Mouse (Mus musculus) liver, embryonic 11.5 days (tissue): ENCODE data around the gene Hoxd9. TPM values are rescaled to one million over a fixed set of nuclear protein-coding genes. Genes with fewer than 3 reads are reported as not detected.

Source experiments
- ATAC-seq: fragments of 200-750 bp; cut with Nextera tagmentation; replicated peaks from 2 replicates; pipeline ENCODE4 v1.8.0; 2017; ENCODE audit warnings: moderate number of reproducible peaks, mild to moderate bottlenecking, moderate TSS enrichment, moderate library complexity; ENCODE audit not compliant: low FRiP score
- DNase-seq: peaks from one replicate; pipeline ENCODE4 v3.0.0-alpha.2; 2017; ENCODE audit warnings: low spot score
- H3K27ac ChIP-seq: fragments of 300-500 bp; sonication (generic); 2 replicates; pipeline ENCODE4 v1.5.1; 2014; ENCODE audit warnings: mild to moderate bottlenecking, low read depth, low read length, control low read depth
- H3K27me3 ChIP-seq: fragments of 300-500 bp; sonication (generic); replicated peaks from 2 replicates; pipeline ENCODE4 v1.6.1; 2014; ENCODE audit warnings: low read length, mixed read lengths; ENCODE audit not compliant: control insufficient read depth, insufficient read depth
- H3K36me3 ChIP-seq: fragments of 300-500 bp; sonication (generic); 2 replicates; pipeline ENCODE4 v1.6.1; 2014; ENCODE audit warnings: mild to moderate bottlenecking, low read length, moderate library complexity, mixed read lengths; ENCODE audit not compliant: control insufficient read depth, insufficient read depth
- H3K4me1 ChIP-seq: fragments of 300-500 bp; sonication (generic); replicated peaks from 2 replicates; pipeline ENCODE4 v1.6.1; 2014; ENCODE audit warnings: low read length, mixed read lengths; ENCODE audit not compliant: control insufficient read depth, insufficient read depth
- H3K4me2 ChIP-seq: fragments of 300-500 bp; sonication (generic); 2 replicates; pipeline ENCODE4 v1.6.1; 2014; ENCODE audit warnings: mild to moderate bottlenecking, control low read depth, moderate library complexity
- H3K4me3 ChIP-seq: fragments of 300-500 bp; sonication (generic); 2 replicates; pipeline ENCODE4 v1.5.1; 2014; ENCODE audit warnings: low read depth, low read length, control low read depth
- H3K9ac ChIP-seq: fragments of 300-500 bp; sonication (generic); 2 replicates; pipeline ENCODE4 v1.6.1; 2014; ENCODE audit warnings: low read depth, low read length, control low read depth
- H3K9me3 ChIP-seq: fragments of 300-500 bp; sonication (generic); 2 replicates; pipeline ENCODE4 v1.6.1; 2016; ENCODE audit warnings: low read length, inconsistent platforms, mixed read lengths; ENCODE audit not compliant: control insufficient read depth
- WGBS: fragments of 180-500 bp; shearing (Covaris S2); extraction: QIAGEN DNeasy Blood & Tissue Kit; methylation state at CpG from one replicate; pipeline ENCODE4 v1.1.7; 2014; 5-methylcytosine and 5-hydroxymethylcytosine counted together
- polyA plus RNA-seq: library from polyadenylated mRNA; unstranded; fragments of >200 nt; fragmentation: Nextera tagmentation; extraction: Ambion mirVana; gene quantifications from 2 replicates; pipeline ENCODE4 v1.2.1, GENCODE M21; 2014

The Hoxd9 gene
- polyA plus RNA-seq, result 0.10 and 0.22 TPM in 2 replicates

GRCm38 (mm10) chr2:74697567-74698121 is at the start of gene Hoxd9:
TSS of gene Hoxd9 (plus strand) at chr2:74697727.
- Histone ChIP-seq H3K4me3 (peak within 1 kb of the TSS; percentile 36), H3K27me3 (peaks cover 99% of the 10 kb centered on the region), H3K9ac (no peak within 1 kb of the TSS), H3K4me1 (no peaks in the 10 kb centered on the region), H3K4me2 (peak within 1 kb of the TSS; percentile 50), H3K36me3 (no peaks in the 10 kb centered on the region), H3K9me3 (no peaks in the 10 kb centered on the region), H3K27ac (no peak within 1 kb of the TSS)
- DNase-seq, result peak; percentile 62
- WGBS, result under 1% methylated on average over 43 of the region's 43 CpGs
- ATAC-seq, result no peak

- DNase-seq (no peak), ATAC-seq (no peak)
Measured at GRCm38 (mm10) chr2:74652996-74653340, 44.6 kb upstream of the Hoxd9 start.

GRCm38 (mm10) chr2:74653781-74654535 is 43.6 kb upstream of the Hoxd9 start:
- H3K36me3 ChIP-seq, result no peaks in the 10 kb centered on the region
- 14% methylated on average over 17 of the region's 17 CpGs for WGBS
- no peak overlapping the region for H3K4me3 ChIP-seq
- H3K4me2 ChIP-seq, result no peak overlapping the region
- DNase-seq (no peak), ATAC-seq (no peak)
- H3K4me1 ChIP-seq, result peaks cover 6% of the 10 kb centered on the region; the same call in 1 of the 2 replicates
- no peak overlapping the region for H3K9ac ChIP-seq
- peaks cover 91% of the 10 kb centered on the region for H3K27me3 ChIP-seq
- no peaks in the 10 kb centered on the region for H3K9me3 ChIP-seq
- no peak overlapping the region for H3K27ac ChIP-seq

More at GRCm38 (mm10) chr2:74652996-74653340, 44.6 kb upstream of the Hoxd9 start:
- no peaks in the 10 kb centered on the region for H3K9me3 ChIP-seq
- H3K4me1 ChIP-seq, result peaks cover 6% of the 10 kb centered on the region; the same call in 1 of the 2 replicates
- no peak overlapping the region for H3K4me2 ChIP-seq
- H3K27me3 ChIP-seq, result peaks cover 91% of the 10 kb centered on the region
- H3K9ac ChIP-seq, result no peak overlapping the region
- H3K4me3 ChIP-seq, result no peak overlapping the region
- no peak overlapping the region for H3K27ac ChIP-seq
- WGBS, result 40% methylated on average over 2 of the region's 2 CpGs
- no peaks in the 10 kb centered on the region for H3K36me3 ChIP-seq

GRCm38 (mm10) chr2:74654743-74655419 is 42.6 kb upstream of the Hoxd9 start:
- Histone ChIP-seq H3K9ac (no peak overlapping the region), H3K27me3 (peaks cover 91% of the 10 kb centered on the region), H3K4me1 (peaks cover 6% of the 10 kb centered on the region; the same call in 1 of the 2 replicates), H3K4me2 (no peak overlapping the region), H3K36me3 (no peaks in the 10 kb centered on the region), H3K27ac (no peak overlapping the region), H3K9me3 (no peaks in the 10 kb centered on the region), H3K4me3 (no peak overlapping the region)
- ATAC-seq, result no peak
- DNase-seq, result no peak
- 12% methylated on average over 19 of the region's 20 CpGs for WGBS

GRCm38 (mm10) chr2:74655420-74655781 is 42.1 kb upstream of the Hoxd9 start:
- peak overlapping the region; percentile 63 for H3K4me2 ChIP-seq
- ATAC-seq (no peak), DNase-seq (no peak)
- no peaks in the 10 kb centered on the region for H3K9me3 ChIP-seq
- no peak overlapping the region for H3K9ac ChIP-seq
- H3K4me3 ChIP-seq, result peak overlapping the region; percentile 46
- no peak overlapping the region for H3K27ac ChIP-seq
- H3K27me3 ChIP-seq, result peaks cover 91% of the 10 kb centered on the region
- H3K4me1 ChIP-seq, result peaks cover 6% of the 10 kb centered on the region; the same call in 1 of the 2 replicates
- no peaks in the 10 kb centered on the region for H3K36me3 ChIP-seq
- 3% methylated on average over 40 of the region's 47 CpGs for WGBS

- peaks cover 6% of the 10 kb centered on the region; the same call in 1 of the 2 replicates for H3K4me1 ChIP-seq
- peak; percentile 48 for DNase-seq
- no peak overlapping the region for H3K27ac ChIP-seq
- ATAC-seq, result no peak
- H3K4me3 ChIP-seq, result peak overlapping the region; percentile 46
- H3K4me2 ChIP-seq, result peak overlapping the region; percentile 63
- WGBS, result 1% methylated on average over 68 of the region's 69 CpGs
- no peaks in the 10 kb centered on the region for H3K9me3 ChIP-seq
- no peaks in the 10 kb centered on the region for H3K36me3 ChIP-seq
- no peak overlapping the region for H3K9ac ChIP-seq
- peaks cover 91% of the 10 kb centered on the region for H3K27me3 ChIP-seq
Measured at GRCm38 (mm10) chr2:74655821-74656631, 41.5 kb upstream of the Hoxd9 start.

GRCm38 (mm10) chr2:74656632-74657021 is 40.9 kb upstream of the Hoxd9 start:
- 5% methylated on average over 4 of the region's 4 CpGs for WGBS
- H3K9me3 ChIP-seq, result no peaks in the 10 kb centered on the region
- peaks cover 6% of the 10 kb centered on the region; the same call in 1 of the 2 replicates for H3K4me1 ChIP-seq
- H3K27ac ChIP-seq, result no peak overlapping the region
- no peaks in the 10 kb centered on the region for H3K36me3 ChIP-seq
- DNase-seq (no peak), ATAC-seq (no peak)
- no peak overlapping the region for H3K4me3 ChIP-seq
- no peak overlapping the region for H3K4me2 ChIP-seq
- peaks cover 91% of the 10 kb centered on the region for H3K27me3 ChIP-seq
- no peak overlapping the region for H3K9ac ChIP-seq
